Mouse (Mus musculus): ENCODE results near the gene Timm13.
A peak's percentile ranks its signal among the peaks of the same experiment; 100 is the strongest.

DNA sequence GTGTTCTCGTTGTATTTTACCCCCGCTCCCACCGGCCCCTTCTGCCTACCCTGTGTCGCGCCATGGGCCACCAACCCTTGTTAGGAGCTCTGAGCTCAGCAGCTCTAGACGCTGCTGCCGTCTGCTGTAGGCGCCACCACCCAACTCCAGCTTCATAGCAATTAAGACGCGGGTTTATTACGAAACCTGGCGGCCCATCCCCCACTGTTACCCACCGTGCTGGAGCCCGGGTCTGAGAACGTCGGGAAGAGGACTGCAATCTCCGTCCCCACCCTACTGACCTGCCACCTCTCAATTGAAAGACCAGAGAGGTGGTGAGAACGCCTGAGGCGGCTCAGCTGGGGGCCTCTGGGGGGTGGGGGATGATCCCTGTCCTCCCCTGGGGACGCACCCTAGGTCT is 31.4 kb upstream of the Timm13 start:
- TF ChIP-seq CTCF (IDR thresholded peaks at IDR 0.05; ENCODE audit: low read depth, low read length) = no peak
- TF ChIP-seq POLR2A (IDR thresholded peaks at IDR 0.05; ENCODE audit: insufficient read depth, low read length) = no peak
- TF ChIP-seq EP300 (IDR thresholded peaks at IDR 0.05; ENCODE audit: insufficient read depth, low read depth, low read length) = peak; percentile 77

Measured in ES-Bruce4 (cell line).